16 mouse cellular contexts compared by ENCODE assay signal in the genomic region with DNA sequence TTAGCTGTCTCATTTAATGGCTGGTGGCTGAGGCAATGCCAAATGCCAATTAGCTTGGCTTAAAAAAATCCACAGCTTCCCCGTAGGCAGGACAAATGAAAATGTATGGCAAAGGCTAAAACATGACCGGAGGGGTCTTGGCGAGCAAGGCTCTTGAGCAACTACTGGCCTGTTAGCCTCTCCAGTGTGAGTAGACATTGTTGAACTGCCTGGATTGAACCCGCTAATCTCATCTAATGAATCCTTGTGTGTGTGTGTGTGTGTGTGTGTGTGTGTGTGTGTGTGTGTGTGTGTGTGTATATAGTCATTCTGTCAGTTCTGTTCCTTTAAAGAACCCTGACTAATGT. TPM values are rescaled to one million over a fixed set of nuclear protein-coding genes. Genes with fewer than 3 reads are reported as not detected.
DNase-seq lines count a peak whose midpoint lies in the region; ATAC-seq and TF ChIP-seq lines count a peak whose summit lies in the region.
"Had no signal": no experiment of that assay in that cellular context is flagged by ENCODE, and none has a peak within 500 bp of the region (broad histone marks: within the 10 kb centered on the region; RNA-seq: fewer than 3 reads in every experiment).

No protein-coding gene starts in this region.

- H3K4me1 ChIP-seq in hindbrain, embryonic 12.5 days: peaks cover 4% of the 10 kb centered on the region; the same call in 1 of the 2 replicates
- peaks cover 5% of the 10 kb centered on the region for H3K4me1 ChIP-seq in hindbrain, embryonic 10.5 days (replicated peaks)
- peaks cover 5% of the 10 kb centered on the region for H3K4me1 ChIP-seq in forebrain, embryonic 16.5 days (replicated peaks; ENCODE audit: control insufficient read depth, insufficient read depth, low read length)
- H3K4me1 ChIP-seq in midbrain, embryonic 15.5 days: peaks cover 7% of the 10 kb centered on the region

- ATAC-seq in hindbrain, embryonic 12.5 days (ENCODE audit: low FRiP score): no peak
- peak; percentile 80 for ATAC-seq in forebrain, embryonic 16.5 days
- peak; percentile 65 for ATAC-seq in midbrain, embryonic 15.5 days (replicated peaks)
- ATAC-seq in cerebellum, adult (ENCODE audit: insufficient number of reproducible peaks, low FRiP score, low TSS enrichment): no peak

- no peak overlapping the region for H3K4me2 ChIP-seq in hindbrain, embryonic 12.5 days (replicated peaks)
- no peak overlapping the region for H3K4me2 ChIP-seq in forebrain, embryonic 16.5 days (ENCODE audit: low read length)
- no peak overlapping the region for H3K4me2 ChIP-seq in midbrain, embryonic 15.5 days
- H3K4me2 ChIP-seq: embryonic facial prominence, embryonic 12.5 days; lung, embryonic 14.5 days had no signal

- no peak for TF ChIP-seq CTCF in brain, embryonic 14.5 days (IDR thresholded peaks at IDR 0.05; ENCODE audit: borderline replicate concordance, extremely low read depth, insufficient read depth, insufficient read length)

- 0 out of 2 replicates have a peak overlapping the region, but pooled peaks have one; percentile 2 for H3K27ac ChIP-seq in hindbrain, embryonic 12.5 days
- H3K27ac ChIP-seq in hindbrain, embryonic 10.5 days: no peak overlapping the region
- H3K27ac ChIP-seq in forebrain, embryonic 16.5 days (ENCODE audit: low read length): no peak overlapping the region
- H3K27ac ChIP-seq in midbrain, embryonic 15.5 days: peak overlapping the region; percentile 21; the same call in 1 of the 2 replicates
- H3K27ac ChIP-seq: embryonic facial prominence, embryonic 12.5 days had no signal

- no peak overlapping the region for H3K4me3 ChIP-seq in hindbrain, embryonic 12.5 days
- no peak overlapping the region for H3K4me3 ChIP-seq in hindbrain, embryonic 10.5 days
- H3K4me3 ChIP-seq in forebrain, embryonic 16.5 days (replicated peaks; ENCODE audit: low read length): no peak overlapping the region
- no peak overlapping the region for H3K4me3 ChIP-seq in midbrain, embryonic 15.5 days
- H3K4me3 ChIP-seq: embryonic facial prominence, embryonic 12.5 days had no signal

- WGBS in hindbrain, embryonic 12.5 days: 65% methylated on average over 4 of the region's 4 CpGs
- WGBS in hindbrain, embryonic 10.5 days: 87% methylated on average over 4 of the region's 4 CpGs
- 7% methylated on average over 4 of the region's 4 CpGs for WGBS in forebrain, embryonic 16.5 days
- 44% methylated on average over 4 of the region's 4 CpGs for WGBS in midbrain, embryonic 15.5 days

- H3K9ac ChIP-seq in hindbrain, embryonic 12.5 days: no peak overlapping the region
- no peak overlapping the region for H3K9ac ChIP-seq in forebrain, embryonic 16.5 days (replicated peaks; ENCODE audit: low read depth, low read length)
- no peak overlapping the region for H3K9ac ChIP-seq in midbrain, embryonic 15.5 days
- H3K9ac ChIP-seq: embryonic facial prominence, embryonic 12.5 days; lung, embryonic 14.5 days had no signal

- H3K36me3 ChIP-seq in hindbrain, embryonic 12.5 days: no peaks in the 10 kb centered on the region
- no peaks in the 10 kb centered on the region for H3K36me3 ChIP-seq in hindbrain, embryonic 10.5 days
- no peaks in the 10 kb centered on the region for H3K36me3 ChIP-seq in forebrain, embryonic 16.5 days (ENCODE audit: control insufficient read depth, insufficient read depth)
- H3K36me3 ChIP-seq in midbrain, embryonic 15.5 days (replicated peaks): no peaks in the 10 kb centered on the region
- H3K36me3 ChIP-seq: embryonic facial prominence, embryonic 12.5 days had no signal

- intact Hi-C loops in heart, postnatal 14 days (cut with DNase I): no loop called here

- no peak for TF ChIP-seq POLR2A in brain, embryonic 14.5 days (IDR thresholded peaks at IDR 0.05; ENCODE audit: borderline replicate concordance, extremely low read depth, insufficient read depth, insufficient read length, poor library complexity, severe bottlenecking)

- DNase-seq in hindbrain, embryonic 10.5 days (ENCODE audit: low spot score): no peak
- DNase-seq in brain, embryonic 14.5 days (ENCODE audit: low read depth): peak; percentile 94
- DNase-seq in gastrocnemius, postnatal 25 days: no peak
- DNase-seq in heart, postnatal 14 days: no peak
- DNase-seq: adrenal gland, adult 8-10 months; thymus, postnatal 25 days had no signal

- no peaks in the 10 kb centered on the region for H3K9me3 ChIP-seq in hindbrain, embryonic 12.5 days (replicated peaks)
- no peaks in the 10 kb centered on the region for H3K9me3 ChIP-seq in hindbrain, embryonic 10.5 days
- H3K9me3 ChIP-seq in forebrain, embryonic 16.5 days (ENCODE audit: control insufficient read depth, low read length): no peaks in the 10 kb centered on the region
- no peaks in the 10 kb centered on the region for H3K9me3 ChIP-seq in midbrain, embryonic 15.5 days
- H3K9me3 ChIP-seq: embryonic facial prominence, embryonic 12.5 days had no signal

- H3K27me3 ChIP-seq in hindbrain, embryonic 12.5 days: no peaks in the 10 kb centered on the region
- H3K27me3 ChIP-seq in hindbrain, embryonic 10.5 days (ENCODE audit: insufficient read depth, poor library complexity, severe bottlenecking): no peaks in the 10 kb centered on the region
- H3K27me3 ChIP-seq in forebrain, embryonic 16.5 days (replicated peaks; ENCODE audit: control insufficient read depth, insufficient read depth, low read length): no peaks in the 10 kb centered on the region
- no peaks in the 10 kb centered on the region for H3K27me3 ChIP-seq in midbrain, embryonic 15.5 days (replicated peaks)
- H3K27me3 ChIP-seq: embryonic facial prominence, embryonic 12.5 days had no signal

RNA-seq across cellular contexts. Expression of gene Kl, which starts 57.7 kb away (rescaled TPM):
- polyA plus RNA-seq in hindbrain, embryonic 12.5 days (2016; fragmentation: Nextera tagmentation; extraction: Ambion mirVana): 0.31 TPM in 2 replicates
- polyA plus RNA-seq in hindbrain, embryonic 10.5 days (2016; fragmentation: Nextera tagmentation; extraction: Ambion mirVana): not detected in 2 replicates
- 0.30 and 0.90 TPM in 2 replicates for polyA plus RNA-seq in brain, embryonic 14.5 days (2012; rRNA removed)
- 0.28 and 0.48 TPM in 2 replicates for polyA plus RNA-seq in forebrain, embryonic 16.5 days (2015; fragmentation: Nextera tagmentation; extraction: Ambion mirVana)
- polyA plus RNA-seq in midbrain, embryonic 15.5 days (2015; fragmentation: Nextera tagmentation; extraction: Ambion mirVana): 0.64 and 1.1 TPM in 2 replicates
- under 1 TPM; 0.56 to 0.74 TPM for total RNA-seq in gastrocnemius, postnatal 25 days (2021)
- total RNA-seq in heart, postnatal 14 days (2021): under 1 TPM; 0.10 TPM
- total RNA-seq: granulocyte monocyte progenitor cell, adult 5-6 weeks; liver, adult 2 months; megakaryocyte, adult 5-6 weeks had no signal
- polyA plus RNA-seq: intestine, embryonic 14.5 days; liver, adult 2 months had no signal

Comparison
In these comparisons a context has a peak if more than half of its experiments do, and no peak if none do; other contexts are left out.
1. H3K27ac ChIP-seq: peak in hindbrain, embryonic 12.5 days (single experiment) and midbrain, embryonic 15.5 days (single experiment); none in hindbrain, embryonic 10.5 days (single experiment) and forebrain, embryonic 16.5 days (single experiment).
2. ATAC-seq: peak in forebrain, embryonic 16.5 days (single experiment) and midbrain, embryonic 15.5 days (single experiment); none in hindbrain, embryonic 12.5 days (single experiment) and cerebellum, adult (single experiment).